Mouse (Mus musculus) liver, embryonic 13.5 days (tissue): ENCODE results near the gene Tbc1d22a. TPM values are rescaled to one million over a fixed set of nuclear protein-coding genes. Genes with fewer than 3 reads are reported as not detected.

ENCODE experiments used
- ATAC-seq: fragments of 200-750 bp; cut with Nextera tagmentation; 2 replicates; pipeline ENCODE4 v1.8.0; 2017; ENCODE audit warnings: low read depth, mild to moderate bottlenecking, moderate number of reproducible peaks, moderate library complexity
- DNase-seq: peaks from one replicate; pipeline ENCODE4 v3.0.0; 2022
- H3K27ac ChIP-seq: fragments of 300-500 bp; sonication (generic); 2 replicates; pipeline ENCODE4 v1.5.1; 2015; ENCODE audit warnings: moderate library complexity, mild to moderate bottlenecking, inconsistent platforms
- H3K27me3 ChIP-seq: fragments of 300-500 bp; sonication (generic); 2 replicates; pipeline ENCODE4 v1.6.1; 2015; ENCODE audit warnings: mild to moderate bottlenecking, inconsistent platforms
- H3K36me3 ChIP-seq: fragments of 300-500 bp; sonication (generic); 2 replicates; pipeline ENCODE4 v1.6.1; 2015; ENCODE audit warnings: mild to moderate bottlenecking, inconsistent platforms
- H3K4me1 ChIP-seq: fragments of 300-500 bp; sonication (generic); replicated peaks from 2 replicates; pipeline ENCODE4 v1.6.1; 2015; ENCODE audit warnings: inconsistent platforms
- H3K4me2 ChIP-seq: fragments of 300-500 bp; sonication (generic); 2 replicates; pipeline ENCODE4 v1.6.1; 2015; ENCODE audit warnings: inconsistent platforms, mild to moderate bottlenecking, moderate library complexity
- H3K4me3 ChIP-seq: fragments of 300-500 bp; sonication (generic); replicated peaks from 2 replicates; pipeline ENCODE4 v1.5.1; 2015; ENCODE audit warnings: mild to moderate bottlenecking, inconsistent platforms
- H3K9ac ChIP-seq: fragments of 300-500 bp; sonication (generic); 2 replicates; pipeline ENCODE4 v1.6.1; 2015; ENCODE audit warnings: mild to moderate bottlenecking, inconsistent platforms
- H3K9me3 ChIP-seq: fragments of 300-500 bp; sonication (generic); replicated peaks from 2 replicates; pipeline ENCODE4 v1.6.1; 2016; ENCODE audit warnings: inconsistent platforms
- WGBS: fragments of 180-500 bp; shearing (Covaris S2); methylation state at CpG from one replicate; pipeline ENCODE4 v1.1.7; 2015; ENCODE audit not compliant: insufficient replicate concordance; 5-methylcytosine and 5-hydroxymethylcytosine counted together
- polyA plus RNA-seq: library from polyadenylated mRNA; unstranded; fragments of >200 nt; fragmentation: Nextera tagmentation; extraction: Ambion mirVana; gene quantifications from 2 replicates; pipeline ENCODE4 v1.2.1, GENCODE M21; 2015

Tbc1d22a gene
- polyA plus RNA-seq, 1 experiment from 2014 or later, result 7.4 TPM

DNA sequence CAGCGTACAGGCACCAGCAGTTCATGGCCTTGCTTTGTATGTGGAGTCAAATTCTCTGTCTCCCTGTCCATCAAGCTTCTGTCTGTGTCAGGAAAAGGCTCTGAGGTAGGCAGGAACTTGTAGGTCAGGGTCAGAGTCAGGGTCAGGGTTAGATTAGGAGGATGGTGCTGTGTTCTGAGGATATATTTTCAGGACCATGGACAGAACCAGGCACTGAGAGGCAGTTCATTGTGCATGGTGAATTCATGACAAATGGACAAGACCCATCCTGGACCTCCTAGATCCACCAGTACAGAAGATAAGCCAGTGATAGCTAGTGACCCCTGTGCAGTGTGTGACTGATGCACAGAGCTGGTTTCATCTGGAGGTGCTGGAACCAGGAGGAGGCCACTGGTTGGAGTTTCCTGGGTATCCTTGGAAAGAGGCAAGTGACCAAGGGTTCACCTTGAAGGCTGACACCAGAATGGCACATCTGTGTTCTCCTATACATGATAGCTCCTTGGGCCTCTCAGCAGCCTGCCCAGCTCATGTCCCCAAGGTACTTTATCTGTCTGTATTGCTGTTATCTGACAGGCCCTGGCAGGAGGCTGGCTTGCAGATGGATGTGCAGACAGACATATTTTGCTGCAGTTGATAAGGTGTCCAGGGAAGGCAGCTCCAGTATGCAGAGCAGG lies 330.0 kb downstream of the Tbc1d22a start:
- Histone ChIP-seq H3K27ac (no peak overlapping the region), H3K27me3 (no peaks in the 10 kb centered on the region), H3K4me1 (no peaks in the 10 kb centered on the region), H3K36me3 (no peaks in the 10 kb centered on the region), H3K4me3 (no peak overlapping the region), H3K4me2 (no peak overlapping the region), H3K9me3 (no peaks in the 10 kb centered on the region), H3K9ac (no peak overlapping the region)
- DNase-seq, result no peak
- 61% methylated on average over 1 of the region's 1 CpGs for WGBS
- no peak for ATAC-seq

Other genes starting within 250 kb of the Tbc1d22a start
- gene Celsr1, start 180.7 kb upstream of the Tbc1d22a start, polyA plus RNA-seq, result 0.06 and 0.20 TPM in 2 replicates
- 6.8 and 7.0 TPM in 2 replicates for gene Gramd4, start 156.8 kb upstream of the Tbc1d22a start, polyA plus RNA-seq
- 3.2 and 3.7 TPM in 2 replicates for gene Cerk, start 28.3 kb upstream of the Tbc1d22a start, polyA plus RNA-seq